Mouse (Mus musculus) lung, adult 2 months (tissue): ENCODE results near the gene Cops7a. TPM values are rescaled to one million over a fixed set of nuclear protein-coding genes. Genes with fewer than 3 reads are reported as not detected.
A peak's percentile ranks its signal among the peaks of the same experiment; 100 is the strongest.

Experiments
- DNase-seq: peaks from one replicate; pipeline ENCODE4 v3.0.0; 2022
- H3K4me1 ChIP-seq: fragments of 200-500 bp; 2 replicates; pipeline ENCODE4 v1.6.1; 2011; ENCODE audit warnings: low read length; ENCODE audit not compliant: control insufficient read depth, insufficient read depth
- H3K4me3 ChIP-seq: fragments of 200-500 bp; replicated peaks from 2 replicates; pipeline ENCODE3; 2011; ENCODE audit warnings: low read depth, mild to moderate bottlenecking, control low read depth, low read length; ENCODE audit errors: extremely low read depth
- CTCF ChIP-seq: fragments of 200-500 bp; IDR thresholded peaks from 2 replicates; pipeline ENCODE4 v1.5.1; 2011; ENCODE audit warnings: mild to moderate bottlenecking, low read length, control low read depth; ENCODE audit not compliant: insufficient read depth
- POLR2A ChIP-seq: fragments of 200-500 bp; IDR thresholded peaks from 2 replicates; pipeline ENCODE4 v1.6.1; 2011; ENCODE audit warnings: low read depth, mild to moderate bottlenecking, control low read depth, low read length, borderline replicate concordance; ENCODE audit errors: extremely low read depth
- WGBS: fragments of 180-500 bp; shearing (Covaris S2); methylation state at CpG from one replicate; pipeline ENCODE4 v1.1.7; 2018; 5-methylcytosine and 5-hydroxymethylcytosine counted together
- polyA plus RNA-seq: library from polyadenylated mRNA; depleted of rRNA; stranded (reverse); fragments of >200 nt; gene quantifications from 2 replicates; pipeline ENCODE4 v1.2.3, GENCODE M21; 2012

Gene Cops7a
- polyA plus RNA-seq, 1 experiment, result 213 TPM

DNA sequence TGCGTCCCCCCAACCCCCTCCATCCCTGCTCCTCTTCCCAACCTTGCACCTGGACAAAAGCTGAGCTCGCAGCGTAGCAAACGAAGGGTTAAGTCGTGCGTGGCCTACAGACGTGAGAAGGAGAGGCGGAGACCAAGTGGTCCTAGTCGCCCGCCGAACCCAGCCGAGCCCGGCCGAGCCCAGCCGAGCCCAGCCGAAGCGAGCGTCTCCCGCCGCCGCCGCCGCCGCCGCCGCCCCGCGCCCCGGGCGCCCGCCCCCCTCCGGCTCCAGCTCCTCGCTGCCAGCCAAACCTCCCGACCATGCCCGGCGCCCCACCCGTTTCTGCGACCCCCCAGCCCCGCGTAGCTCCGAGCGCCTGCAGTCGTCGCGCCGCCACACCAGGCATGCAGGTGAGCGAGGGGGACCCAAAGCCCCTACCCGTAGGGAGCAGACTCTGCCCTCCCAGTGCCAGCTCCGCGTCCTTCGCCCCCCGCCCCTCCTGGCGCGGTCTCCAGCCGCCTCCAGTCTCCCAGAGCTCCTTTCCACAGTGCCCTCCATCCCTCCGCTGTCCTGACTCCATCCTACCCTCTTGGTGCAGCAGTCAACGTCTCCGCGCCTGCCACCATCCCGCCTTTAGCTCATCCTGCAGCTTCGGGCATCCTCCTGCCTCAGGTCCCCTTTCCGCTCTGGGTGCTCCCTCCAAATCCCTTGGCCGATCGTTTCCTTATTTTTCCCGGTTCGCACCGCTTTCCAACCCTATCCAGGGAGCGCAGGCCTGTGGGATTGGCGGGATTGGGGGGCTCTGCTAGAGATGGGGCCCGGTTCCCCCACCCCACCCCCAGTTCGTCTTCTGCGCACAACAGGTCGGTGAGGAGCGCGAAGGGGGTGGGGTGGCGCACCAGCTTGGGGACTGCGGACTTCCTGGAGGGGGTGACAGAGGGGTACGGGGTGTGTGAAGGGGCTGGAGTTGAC lies 31.5 kb upstream of the Cops7a start, which contains the start of gene Pianp:
TSS of gene Pianp (plus strand) at position 144 of the 951 bp plus-strand sequence.
- peak; percentile 72 for DNase-seq
- no peak for TF ChIP-seq CTCF
- no peak for TF ChIP-seq POLR2A
- 2% methylated on average over 63 of the region's 78 CpGs for WGBS
- H3K4me3 ChIP-seq, result peak within 1 kb of the TSS; percentile 25
- peaks cover 7% of the 10 kb centered on the region for H3K4me1 ChIP-seq

DNA sequence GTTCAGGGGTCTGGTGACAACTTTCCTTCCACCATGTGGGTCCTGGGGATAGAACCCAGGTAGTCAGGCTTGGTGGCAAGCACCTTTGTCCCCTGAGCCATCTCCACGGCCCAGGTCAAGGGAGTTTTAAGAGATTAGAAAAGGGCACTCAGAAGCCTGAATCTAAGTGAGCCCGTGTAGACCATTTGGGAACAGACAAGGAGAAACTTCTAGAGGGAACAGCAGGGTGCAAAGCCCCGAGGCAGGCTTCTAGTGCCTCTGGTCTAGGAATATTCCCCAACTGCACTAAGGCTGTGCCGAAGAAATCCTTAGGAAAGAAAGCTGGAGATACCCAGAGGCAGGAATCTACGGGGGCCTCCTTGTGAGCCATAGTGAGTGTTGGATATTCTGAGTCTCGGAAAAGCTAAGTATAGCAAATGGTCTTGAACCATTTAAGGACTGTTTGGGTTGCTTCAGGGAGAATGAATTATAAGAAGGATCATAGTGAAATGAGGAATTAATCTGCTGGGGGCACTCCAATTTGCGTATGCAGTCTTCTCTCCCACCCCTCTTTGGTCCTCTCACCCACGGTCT lies 30.6 kb upstream of the Cops7a start:
- TF ChIP-seq POLR2A (no peak), CTCF (no peak)
- H3K4me1 ChIP-seq, result peaks cover 7% of the 10 kb centered on the region
- DNase-seq, result no peak
- 52% methylated on average over 8 of the region's 8 CpGs for WGBS
- no peak overlapping the region for H3K4me3 ChIP-seq

- no peak overlapping the region for H3K4me3 ChIP-seq
- H3K4me1 ChIP-seq, result peaks cover 7% of the 10 kb centered on the region
- TF ChIP-seq POLR2A, result no peak
- TF ChIP-seq CTCF, result no peak
- no peak for DNase-seq
- WGBS, result 49% methylated on average over 7 of the region's 7 CpGs
These were observed 29.9 kb upstream of the Cops7a start for GRCm38 (mm10) chr6:124995246-124995645.

DNA sequence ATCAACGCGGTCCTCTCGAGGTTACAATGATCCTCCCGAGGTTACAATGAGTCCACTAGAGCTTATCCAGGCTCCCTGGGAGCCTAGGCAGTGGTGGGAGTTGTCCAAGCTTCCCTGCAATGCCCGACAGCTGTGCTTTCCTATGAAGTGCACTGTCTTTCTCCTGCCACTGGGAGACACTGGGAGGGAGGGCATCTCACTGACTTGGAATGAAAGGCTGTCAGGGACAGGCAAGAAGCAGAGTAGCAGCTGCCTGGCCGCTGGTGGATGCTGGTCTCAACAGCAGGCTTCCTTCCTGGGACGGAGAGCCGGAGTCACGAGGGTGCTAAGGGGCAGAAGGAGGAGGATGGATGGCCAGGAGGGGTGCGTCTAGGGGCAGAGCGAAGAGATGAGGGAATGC lies 28.5 kb upstream of the Cops7a start:
- H3K4me3 ChIP-seq, result no peak overlapping the region
- no peak for TF ChIP-seq CTCF
- TF ChIP-seq POLR2A, result no peak
- WGBS, result 18% methylated on average over 11 of the region's 11 CpGs
- H3K4me1 ChIP-seq, result peaks cover 7% of the 10 kb centered on the region
- DNase-seq, result no peak

GRCm38 (mm10) chr6:124993365-124993764 lies 28.0 kb upstream of the Cops7a start:
- H3K4me1 ChIP-seq, result peaks cover 7% of the 10 kb centered on the region
- TF ChIP-seq CTCF, result no peak
- no peak for TF ChIP-seq POLR2A
- WGBS, result 72% methylated on average over 9 of the region's 9 CpGs
- DNase-seq, result no peak
- H3K4me3 ChIP-seq, result no peak overlapping the region

- 69% methylated on average over 4 of the region's 4 CpGs for WGBS
- peaks cover 7% of the 10 kb centered on the region for H3K4me1 ChIP-seq
- DNase-seq, result no peak
- no peak overlapping the region for H3K4me3 ChIP-seq
- TF ChIP-seq POLR2A, result no peak
- TF ChIP-seq CTCF, result no peak
These were observed 26.9 kb upstream of the Cops7a start for GRCm38 (mm10) chr6:124992241-124992640.

GRCm38 (mm10) chr6:124967766-124968165 lies 2.4 kb upstream of the Cops7a start:
- peak; percentile 39 for DNase-seq
- Histone ChIP-seq H3K4me3 (no peak overlapping the region), H3K4me1 (peaks cover 9% of the 10 kb centered on the region)
- 65% methylated on average over 4 of the region's 4 CpGs for WGBS
- peak; percentile 27; the same call in 1 of the 2 replicates for TF ChIP-seq CTCF
- no peak for TF ChIP-seq POLR2A

- H3K4me3 ChIP-seq, result no peak overlapping the region
- DNase-seq, result no peak
- WGBS, result 80% methylated on average over 7 of the region's 7 CpGs
- H3K4me1 ChIP-seq, result peaks cover 9% of the 10 kb centered on the region
- peak; percentile 35 for TF ChIP-seq CTCF
- no peak for TF ChIP-seq POLR2A
These were observed 1.3 kb upstream of the Cops7a start for GRCm38 (mm10) chr6:124966466-124967118.

GRCm38 (mm10) chr6:124965747-124966146 lies 409 bp upstream of the Cops7a start:
- peak overlapping the region; percentile 94 for H3K4me3 ChIP-seq
- peaks cover 9% of the 10 kb centered on the region for H3K4me1 ChIP-seq
- TF ChIP-seq POLR2A, result no peak
- TF ChIP-seq CTCF, result no peak
- WGBS, result 6% methylated on average over 15 of the region's 15 CpGs
- DNase-seq, result no peak
